Mouse (Mus musculus) cerebellum, adult 2 months (tissue): ENCODE data around the gene Lyrm7.

Experiments used
- CTCF ChIP-seq: fragments of 200-500 bp; IDR thresholded peaks from 2 replicates; pipeline ENCODE4 v1.5.1; 2011; ENCODE audit warnings: low read depth, mild to moderate bottlenecking, control low read depth, low read length, moderate library complexity, borderline replicate concordance; ENCODE audit not compliant: insufficient read depth
- POLR2A ChIP-seq: fragments of 200-500 bp; IDR thresholded peaks from 2 replicates; pipeline ENCODE4 v1.6.1; 2011; ENCODE audit warnings: low read length, control low read depth, borderline replicate concordance; ENCODE audit not compliant: insufficient read depth

- TF ChIP-seq CTCF: no peak
- TF ChIP-seq POLR2A: no peak
These were observed 9.1 kb downstream of the Lyrm7 start for GRCm38 (mm10) chr11:54851656-54852055.
